Mouse (Mus musculus): ENCODE results near the gene Ciao2b.

DNA sequence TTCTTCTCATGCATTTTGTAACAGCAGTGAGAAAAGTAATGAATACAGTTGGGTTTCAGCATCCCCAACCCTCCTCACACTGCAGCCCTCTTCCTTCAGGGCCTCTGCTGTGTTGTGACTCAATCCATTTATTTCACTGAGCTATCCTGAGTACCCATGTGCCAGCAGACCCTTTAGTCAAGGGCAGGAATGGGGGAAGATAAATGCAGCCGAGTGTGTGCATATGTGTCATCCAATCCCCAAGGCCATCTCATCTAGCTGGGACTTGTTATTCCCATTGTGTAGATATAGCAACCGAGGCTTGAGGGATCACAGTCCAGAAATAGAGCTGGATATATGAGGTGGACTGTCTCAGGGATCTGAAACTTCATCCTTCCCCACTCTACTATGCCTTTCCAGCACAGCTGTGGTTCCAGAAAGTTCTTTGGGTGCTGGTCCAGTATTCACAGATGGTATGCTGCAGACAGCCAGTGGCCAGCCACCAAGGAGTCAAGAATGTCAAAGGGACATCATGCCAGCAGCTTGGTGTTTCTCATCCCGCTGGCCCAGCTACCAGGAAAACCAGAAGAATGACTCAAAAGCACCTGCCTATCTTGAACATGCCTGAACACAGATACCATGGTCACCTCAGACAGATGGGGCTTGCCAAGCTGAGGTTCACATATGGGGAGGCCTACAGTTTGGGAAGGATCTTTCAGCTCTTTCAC lies 6.6 kb downstream of the Ciao2b start:
- TF ChIP-seq GATA1 (IDR thresholded peaks at IDR 0.05; ENCODE audit: borderline replicate concordance, low read length): no peak
- no peak for TF ChIP-seq FLI1 (IDR thresholded peaks at IDR 0.05; ENCODE audit: low read length)

Data from megakaryocyte, embryonic 14.5 days (primary cell).